Mouse (Mus musculus): ENCODE measurements at regions not wholly inside any gene's neighbourhood (a gene's known extent, or its start where the extent isn't known, plus 50 kb on each side); places are given as distances from the start of the nearest gene placed in this dataset.

DNA sequence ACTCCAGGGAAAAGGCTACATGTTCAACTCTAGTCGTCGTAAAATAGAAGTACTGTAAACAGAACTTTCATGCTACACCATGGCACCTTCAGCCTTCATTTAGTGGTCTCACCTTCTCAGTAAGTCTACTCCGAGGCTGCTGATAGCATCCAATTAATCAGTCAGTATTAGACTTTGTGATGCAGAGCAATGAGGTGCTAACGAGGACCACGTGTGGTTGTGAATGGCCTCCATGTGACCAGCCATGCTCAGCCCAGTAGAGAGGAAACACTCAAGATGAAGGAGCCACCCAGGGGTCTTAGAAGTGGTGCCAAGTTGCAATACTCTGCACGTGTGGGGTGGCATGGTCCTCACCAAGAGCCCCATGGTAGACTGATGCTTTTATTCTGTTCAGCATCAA lies 112.2 kb upstream of the Nt5e start:
- H3K36me3 ChIP-seq (ENCODE audit: insufficient read depth, low read length), result no peaks in the 10 kb centered on the region
- 58% methylated on average over 6 of the region's 6 CpGs for WGBS
- no peak overlapping the region for H3K4me3 ChIP-seq (replicated peaks; ENCODE audit: low read depth, low read length)
- no peak for TF ChIP-seq CTCF (IDR thresholded peaks at IDR 0.05; ENCODE audit: low read depth)
- ATAC-seq (replicated peaks; ENCODE audit: low FRiP score, low read depth), result no peak
- H3K9me3 ChIP-seq (replicated peaks; ENCODE audit: low read length), result no peaks in the 10 kb centered on the region; the same call in 1 of the 2 replicates
- H3K27ac ChIP-seq, result no peak overlapping the region
- H3K4me1 ChIP-seq (replicated peaks; ENCODE audit: insufficient read depth, low read length), result no peaks in the 10 kb centered on the region
- no peak overlapping the region for H3K4me2 ChIP-seq (ENCODE audit: low read length)
- no peaks in the 10 kb centered on the region for H3K27me3 ChIP-seq (ENCODE audit: insufficient read depth, low read length)
- no peak overlapping the region for H3K9ac ChIP-seq (ENCODE audit: low read depth, low read length)
- no peak for DNase-seq (ENCODE audit: low spot score)

DNA sequence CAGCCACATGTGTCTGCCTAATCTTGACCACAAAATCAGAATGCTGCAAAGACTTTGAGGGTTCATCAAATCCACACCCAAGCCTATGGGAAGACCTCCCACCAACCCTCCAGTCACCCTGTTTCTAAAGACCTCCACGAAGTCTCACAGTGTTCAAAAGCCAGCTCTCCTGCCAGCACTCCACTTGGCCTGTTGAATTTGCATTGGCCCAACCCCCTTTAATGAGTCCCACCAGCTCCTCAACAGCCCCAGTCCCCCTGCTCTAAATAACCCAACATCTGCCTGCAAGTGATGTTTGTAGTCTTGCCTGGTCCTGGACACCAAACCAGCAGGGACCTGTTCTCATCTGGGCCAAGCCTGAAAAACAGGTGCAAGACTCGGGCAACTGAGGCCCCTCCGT lies 106.6 kb upstream of the Nt5e start:
- H3K4me3 ChIP-seq (replicated peaks; ENCODE audit: low read depth, low read length), result no peak overlapping the region
- TF ChIP-seq CTCF (IDR thresholded peaks at IDR 0.05; ENCODE audit: low read depth), result no peak
- no peak overlapping the region for H3K9ac ChIP-seq (ENCODE audit: low read depth, low read length)
- no peak overlapping the region for H3K27ac ChIP-seq
- H3K4me1 ChIP-seq (replicated peaks; ENCODE audit: insufficient read depth, low read length), result no peaks in the 10 kb centered on the region
- H3K36me3 ChIP-seq (ENCODE audit: insufficient read depth, low read length), result no peaks in the 10 kb centered on the region
- ATAC-seq (replicated peaks; ENCODE audit: low FRiP score, low read depth) (no peak), DNase-seq (ENCODE audit: low spot score) (no peak)
- 61% methylated on average over 3 of the region's 3 CpGs for WGBS
- H3K9me3 ChIP-seq (replicated peaks; ENCODE audit: low read length), result no peaks in the 10 kb centered on the region; the same call in 1 of the 2 replicates
- no peaks in the 10 kb centered on the region for H3K27me3 ChIP-seq (ENCODE audit: insufficient read depth, low read length)
- H3K4me2 ChIP-seq (ENCODE audit: low read length), result no peak overlapping the region

DNA sequence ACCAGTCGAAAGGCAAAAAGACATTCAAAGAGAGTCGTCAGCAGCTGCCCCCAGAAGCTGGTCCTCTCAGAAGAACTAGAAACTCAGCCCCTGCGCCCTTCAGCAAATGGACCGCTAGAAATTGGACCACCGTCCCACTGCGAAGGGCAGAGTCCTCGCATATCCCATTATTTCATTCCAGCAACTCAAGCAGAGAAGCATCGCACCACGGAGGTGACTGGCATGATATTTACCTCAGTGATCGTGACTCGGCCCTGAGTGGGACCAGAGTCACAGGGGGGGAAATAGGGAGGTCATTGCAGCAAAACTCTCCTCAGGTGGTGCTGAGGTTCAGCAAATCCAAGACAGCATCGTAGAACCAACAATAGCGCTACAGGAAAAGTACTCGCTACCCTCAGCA lies 105.7 kb upstream of the Nt5e start:
- Histone ChIP-seq H3K4me2 (ENCODE audit: low read length) (no peak overlapping the region), H3K27me3 (ENCODE audit: insufficient read depth, low read length) (no peaks in the 10 kb centered on the region), H3K4me3 (replicated peaks; ENCODE audit: low read depth, low read length) (no peak overlapping the region), H3K27ac (no peak overlapping the region), H3K36me3 (ENCODE audit: insufficient read depth, low read length) (no peaks in the 10 kb centered on the region), H3K9me3 (replicated peaks; ENCODE audit: low read length) (no peaks in the 10 kb centered on the region; the same call in 1 of the 2 replicates), H3K9ac (ENCODE audit: low read depth, low read length) (no peak overlapping the region), H3K4me1 (replicated peaks; ENCODE audit: insufficient read depth, low read length) (no peaks in the 10 kb centered on the region)
- ATAC-seq (replicated peaks; ENCODE audit: low FRiP score, low read depth), result no peak
- TF ChIP-seq CTCF (IDR thresholded peaks at IDR 0.05; ENCODE audit: low read depth), result no peak
- 79% methylated on average over 14 of the region's 14 CpGs for WGBS
- DNase-seq (ENCODE audit: low spot score), result no peak

DNA sequence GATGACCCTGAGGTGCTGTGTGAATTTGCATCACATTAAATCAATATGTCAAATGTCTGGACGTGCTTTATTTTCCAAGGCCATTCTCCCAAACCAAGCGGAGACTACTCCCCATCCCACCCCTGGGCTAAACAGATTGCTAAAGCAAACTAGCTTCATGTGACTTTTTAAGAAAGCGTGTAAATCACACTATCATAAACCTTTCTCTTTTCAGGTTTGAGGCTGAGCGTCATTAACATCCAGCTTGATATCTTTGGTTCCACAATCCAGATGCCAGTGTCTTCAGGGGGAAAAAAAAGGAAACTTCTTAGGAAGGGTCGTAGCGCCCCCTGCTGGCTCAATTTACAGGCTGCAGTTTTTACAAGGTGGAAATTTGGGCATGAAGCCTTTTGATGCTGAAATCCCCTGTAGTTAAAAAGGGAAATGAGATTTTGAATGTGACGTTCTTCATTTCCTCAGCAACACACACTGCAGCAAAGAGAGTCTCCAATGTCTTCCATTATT lies 105.1 kb upstream of the Nt5e start:
- Histone ChIP-seq H3K27ac (no peak overlapping the region), H3K4me1 (replicated peaks; ENCODE audit: insufficient read depth, low read length) (no peaks in the 10 kb centered on the region), H3K36me3 (ENCODE audit: insufficient read depth, low read length) (no peaks in the 10 kb centered on the region), H3K4me2 (ENCODE audit: low read length) (no peak overlapping the region), H3K9me3 (replicated peaks; ENCODE audit: low read length) (no peaks in the 10 kb centered on the region; the same call in 1 of the 2 replicates), H3K9ac (ENCODE audit: low read depth, low read length) (no peak overlapping the region), H3K4me3 (replicated peaks; ENCODE audit: low read depth, low read length) (no peak overlapping the region), H3K27me3 (ENCODE audit: insufficient read depth, low read length) (no peaks in the 10 kb centered on the region)
- ATAC-seq (replicated peaks; ENCODE audit: low FRiP score, low read depth), result no peak
- DNase-seq (ENCODE audit: low spot score), result peak; percentile 85
- WGBS, result 9% methylated on average over 7 of the region's 7 CpGs
- peak; percentile 88 for TF ChIP-seq CTCF (IDR thresholded peaks at IDR 0.05; ENCODE audit: low read depth)

DNA sequence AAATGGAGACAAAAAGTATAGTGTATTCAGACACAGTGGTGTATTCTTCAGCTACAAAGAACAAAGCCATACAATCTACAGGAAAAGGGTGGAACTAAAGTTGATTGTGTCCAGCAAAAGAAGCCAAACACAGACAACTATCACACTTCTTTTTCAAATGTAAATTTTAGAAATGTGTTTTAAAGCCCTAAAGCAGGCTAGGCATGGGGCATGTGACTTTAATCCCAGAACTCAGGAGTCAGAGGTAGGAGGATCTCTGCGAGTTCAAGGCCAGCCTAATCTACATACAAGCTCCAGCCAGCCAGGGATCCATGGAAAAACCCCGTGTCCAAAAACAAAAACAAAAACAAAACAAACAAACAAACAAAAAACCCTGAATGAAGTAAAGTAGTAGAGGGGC lies 89.9 kb upstream of the Nt5e start:
- Histone ChIP-seq H3K9ac (ENCODE audit: low read depth, low read length) (no peak overlapping the region), H3K4me3 (replicated peaks; ENCODE audit: low read depth, low read length) (no peak overlapping the region), H3K27me3 (ENCODE audit: insufficient read depth, low read length) (no peaks in the 10 kb centered on the region), H3K36me3 (ENCODE audit: insufficient read depth, low read length) (no peaks in the 10 kb centered on the region), H3K4me2 (ENCODE audit: low read length) (no peak overlapping the region), H3K9me3 (replicated peaks; ENCODE audit: low read length) (no peaks in the 10 kb centered on the region), H3K4me1 (replicated peaks; ENCODE audit: insufficient read depth, low read length) (no peaks in the 10 kb centered on the region), H3K27ac (no peak overlapping the region)
- TF ChIP-seq CTCF (IDR thresholded peaks at IDR 0.05; ENCODE audit: low read depth), result no peak
- 74% methylated on average over 2 of the region's 2 CpGs for WGBS
- DNase-seq (ENCODE audit: low spot score) (no peak), ATAC-seq (replicated peaks; ENCODE audit: low FRiP score, low read depth) (no peak)

DNA sequence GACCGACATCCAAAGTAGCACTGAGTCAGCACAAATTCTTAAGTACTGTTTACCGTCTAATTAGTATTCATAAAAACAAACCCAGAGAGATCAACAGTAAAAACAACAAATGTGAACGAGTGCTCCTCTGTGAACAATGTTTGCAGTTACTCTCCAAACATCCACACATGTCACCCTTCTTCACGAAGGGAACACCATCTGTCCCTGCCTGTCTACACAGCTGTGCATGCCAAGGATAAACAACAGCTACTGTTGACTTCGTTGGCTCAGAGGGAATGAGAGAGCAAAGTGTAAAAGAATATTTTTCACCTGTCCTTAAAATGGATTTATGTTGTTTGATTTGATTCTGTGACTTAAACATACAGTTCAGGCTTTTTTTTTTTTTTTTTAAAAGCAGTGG lies 88.7 kb upstream of the Nt5e start:
- DNase-seq (ENCODE audit: low spot score) (no peak), ATAC-seq (replicated peaks; ENCODE audit: low FRiP score, low read depth) (no peak)
- H3K4me2 ChIP-seq (ENCODE audit: low read length), result no peak overlapping the region
- H3K9me3 ChIP-seq (replicated peaks; ENCODE audit: low read length), result no peaks in the 10 kb centered on the region
- no peak overlapping the region for H3K4me3 ChIP-seq (replicated peaks; ENCODE audit: low read depth, low read length)
- H3K36me3 ChIP-seq (ENCODE audit: insufficient read depth, low read length), result no peaks in the 10 kb centered on the region
- no peak for TF ChIP-seq CTCF (IDR thresholded peaks at IDR 0.05; ENCODE audit: low read depth)
- WGBS, result 62% methylated on average over 5 of the region's 5 CpGs
- H3K27me3 ChIP-seq (ENCODE audit: insufficient read depth, low read length), result no peaks in the 10 kb centered on the region
- H3K4me1 ChIP-seq (replicated peaks; ENCODE audit: insufficient read depth, low read length), result no peaks in the 10 kb centered on the region
- H3K9ac ChIP-seq (ENCODE audit: low read depth, low read length), result no peak overlapping the region
- H3K27ac ChIP-seq, result no peak overlapping the region

DNA sequence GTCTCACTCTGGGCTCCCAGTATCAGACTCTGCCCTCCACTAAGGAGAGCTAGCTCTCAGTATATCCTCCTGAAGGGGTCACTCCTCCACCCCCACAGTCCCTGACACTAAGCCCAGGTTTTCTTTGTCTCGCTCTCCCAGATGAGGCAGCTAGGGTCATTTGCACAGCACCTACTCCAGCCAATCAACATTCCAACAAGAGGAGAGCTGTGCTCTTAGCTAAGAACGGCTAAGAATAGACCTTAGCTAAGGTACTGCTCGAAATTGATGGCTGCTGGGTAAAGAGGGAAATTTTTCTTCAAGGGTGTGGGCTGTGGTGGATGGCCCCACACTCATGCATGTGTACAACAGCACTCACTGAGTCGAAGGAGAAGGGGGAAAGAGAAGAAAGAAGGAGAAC lies 86.3 kb upstream of the Nt5e start:
- DNase-seq (ENCODE audit: low spot score) (no peak), ATAC-seq (replicated peaks; ENCODE audit: low FRiP score, low read depth) (no peak)
- Histone ChIP-seq H3K9me3 (replicated peaks; ENCODE audit: low read length) (no peaks in the 10 kb centered on the region), H3K36me3 (ENCODE audit: insufficient read depth, low read length) (no peaks in the 10 kb centered on the region), H3K4me1 (replicated peaks; ENCODE audit: insufficient read depth, low read length) (no peaks in the 10 kb centered on the region), H3K4me2 (ENCODE audit: low read length) (peak overlapping the region; percentile 66), H3K4me3 (replicated peaks; ENCODE audit: low read depth, low read length) (peak overlapping the region; percentile 32; the same call in 1 of the 2 replicates), H3K27ac (no peak overlapping the region), H3K9ac (ENCODE audit: low read depth, low read length) (peak overlapping the region; percentile 44; the same call in 1 of the 2 replicates), H3K27me3 (ENCODE audit: insufficient read depth, low read length) (no peaks in the 10 kb centered on the region)
- 11% methylated on average over 4 of the region's 4 CpGs for WGBS
- peak; percentile 3; the same call in 1 of the 2 replicates for TF ChIP-seq CTCF (IDR thresholded peaks at IDR 0.05; ENCODE audit: low read depth)
